Mouse (Mus musculus): ENCODE measurements around the gene Rhag. TPM values are rescaled to one million over a fixed set of nuclear protein-coding genes. Genes with fewer than 3 reads are reported as not detected.

Rhag gene
- 0.14 and 0.49 TPM in 2 replicates for polyA plus RNA-seq (2015; fragmentation: Nextera tagmentation; extraction: Ambion mirVana)

- 72% methylated on average over 1 of the region's 1 CpGs for WGBS
- H3K36me3 ChIP-seq (replicated peaks), result no peaks in the 10 kb centered on the region
Observed at GRCm38 (mm10) chr17:40810934-40811333, at the start of gene Rhag. TSS of gene Rhag (plus strand) at chr17:40811126.

DNA sequence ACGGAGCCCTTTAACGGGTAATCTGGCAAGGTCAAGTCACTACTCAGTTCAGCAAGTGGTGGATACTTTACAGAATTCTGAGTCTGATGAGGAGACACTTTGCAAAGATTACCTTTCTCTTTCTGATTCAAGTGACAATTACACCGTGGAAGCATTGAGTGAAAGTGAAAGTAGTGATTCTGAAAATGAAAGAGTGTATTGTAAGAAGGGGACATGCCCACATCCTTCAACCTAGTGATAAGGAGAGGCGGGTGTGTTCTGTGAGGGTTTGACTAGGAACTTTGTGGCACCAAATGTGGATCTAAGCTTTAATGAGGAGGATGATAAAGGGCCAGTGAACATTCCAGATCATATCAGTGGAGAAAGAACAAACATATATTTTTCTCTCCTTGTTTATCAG lies 47.3 kb upstream of the Rhag start:
- no peak for ATAC-seq (replicated peaks)
- WGBS, result 80% methylated on average over 4 of the region's 4 CpGs
- no peaks in the 10 kb centered on the region for H3K4me1 ChIP-seq
- no peak overlapping the region for H3K27ac ChIP-seq
- no peak overlapping the region for H3K4me2 ChIP-seq
- no peaks in the 10 kb centered on the region for H3K36me3 ChIP-seq (replicated peaks)
- no peak overlapping the region for H3K9ac ChIP-seq
- no peaks in the 10 kb centered on the region for H3K27me3 ChIP-seq (replicated peaks)
- no peaks in the 10 kb centered on the region for H3K9me3 ChIP-seq
- no peak overlapping the region for H3K4me3 ChIP-seq

More at GRCm38 (mm10) chr17:40810934-40811333, at the start of gene Rhag:
- H3K9ac ChIP-seq, result no peak within 1 kb of the TSS
- H3K4me3 ChIP-seq, result no peak within 1 kb of the TSS
- H3K9me3 ChIP-seq, result no peaks in the 10 kb centered on the region
- H3K27ac ChIP-seq, result no peak within 1 kb of the TSS
- H3K4me1 ChIP-seq, result no peaks in the 10 kb centered on the region
- no peaks in the 10 kb centered on the region for H3K27me3 ChIP-seq (replicated peaks)
- no peak for ATAC-seq (replicated peaks)
- H3K4me2 ChIP-seq, result no peak within 1 kb of the TSS

DNA sequence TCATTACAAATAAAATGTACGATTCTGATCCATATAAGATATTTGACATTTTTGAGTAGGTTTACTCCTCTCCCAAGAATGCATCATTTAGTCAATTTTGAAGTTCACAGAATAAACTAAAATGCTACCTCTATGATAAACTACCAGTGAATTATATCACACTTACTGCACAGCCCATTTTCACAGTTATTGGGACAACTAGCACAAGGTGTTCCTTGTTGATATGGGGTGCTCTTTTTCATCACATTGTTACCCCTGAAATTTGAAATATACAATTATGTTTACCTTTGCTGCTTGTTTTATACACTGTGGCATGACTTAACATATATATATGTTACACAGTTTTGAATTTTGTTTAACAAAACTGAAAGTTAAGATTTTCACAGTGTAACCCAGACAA lies 43.8 kb upstream of the Rhag start:
- no peak for ATAC-seq (replicated peaks)
- H3K9me3 ChIP-seq, result no peaks in the 10 kb centered on the region

DNA sequence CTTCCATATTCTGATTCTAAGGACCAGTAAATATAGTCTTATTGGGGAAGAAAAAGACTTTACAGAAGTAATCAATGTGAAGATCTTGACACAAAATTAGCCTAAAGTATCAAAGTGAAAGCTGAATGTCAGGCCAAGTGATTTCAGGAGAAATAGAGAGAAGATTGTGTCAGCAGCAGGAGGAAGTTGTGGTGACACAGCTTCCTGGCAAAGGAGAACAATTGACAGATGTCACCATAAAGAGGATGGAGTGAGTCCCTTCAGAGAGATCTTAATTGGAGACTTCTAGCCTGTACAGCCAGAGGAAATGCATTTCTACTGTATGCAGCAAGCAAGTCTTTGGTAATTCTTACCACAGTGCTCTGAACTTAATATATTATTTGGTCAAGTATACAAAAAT lies 21.0 kb upstream of the Rhag start:
- Histone ChIP-seq H3K9me3 (no peaks in the 10 kb centered on the region), H3K27me3 (replicated peaks) (no peaks in the 10 kb centered on the region), H3K9ac (no peak overlapping the region), H3K4me1 (no peaks in the 10 kb centered on the region), H3K27ac (no peak overlapping the region), H3K4me3 (no peak overlapping the region), H3K36me3 (replicated peaks) (no peaks in the 10 kb centered on the region), H3K4me2 (no peak overlapping the region)
- no peak for ATAC-seq (replicated peaks)

More for the DNA sequence above, 43.8 kb upstream of the Rhag start:
- no peaks in the 10 kb centered on the region for H3K27me3 ChIP-seq (replicated peaks)
- H3K4me1 ChIP-seq, result no peaks in the 10 kb centered on the region
- H3K4me2 ChIP-seq, result no peak overlapping the region
- no peak overlapping the region for H3K4me3 ChIP-seq
- H3K9ac ChIP-seq, result no peak overlapping the region
- H3K27ac ChIP-seq, result no peak overlapping the region
- WGBS, result 85% methylated on average over 1 of the region's 1 CpGs
- no peaks in the 10 kb centered on the region for H3K36me3 ChIP-seq (replicated peaks)

DNA sequence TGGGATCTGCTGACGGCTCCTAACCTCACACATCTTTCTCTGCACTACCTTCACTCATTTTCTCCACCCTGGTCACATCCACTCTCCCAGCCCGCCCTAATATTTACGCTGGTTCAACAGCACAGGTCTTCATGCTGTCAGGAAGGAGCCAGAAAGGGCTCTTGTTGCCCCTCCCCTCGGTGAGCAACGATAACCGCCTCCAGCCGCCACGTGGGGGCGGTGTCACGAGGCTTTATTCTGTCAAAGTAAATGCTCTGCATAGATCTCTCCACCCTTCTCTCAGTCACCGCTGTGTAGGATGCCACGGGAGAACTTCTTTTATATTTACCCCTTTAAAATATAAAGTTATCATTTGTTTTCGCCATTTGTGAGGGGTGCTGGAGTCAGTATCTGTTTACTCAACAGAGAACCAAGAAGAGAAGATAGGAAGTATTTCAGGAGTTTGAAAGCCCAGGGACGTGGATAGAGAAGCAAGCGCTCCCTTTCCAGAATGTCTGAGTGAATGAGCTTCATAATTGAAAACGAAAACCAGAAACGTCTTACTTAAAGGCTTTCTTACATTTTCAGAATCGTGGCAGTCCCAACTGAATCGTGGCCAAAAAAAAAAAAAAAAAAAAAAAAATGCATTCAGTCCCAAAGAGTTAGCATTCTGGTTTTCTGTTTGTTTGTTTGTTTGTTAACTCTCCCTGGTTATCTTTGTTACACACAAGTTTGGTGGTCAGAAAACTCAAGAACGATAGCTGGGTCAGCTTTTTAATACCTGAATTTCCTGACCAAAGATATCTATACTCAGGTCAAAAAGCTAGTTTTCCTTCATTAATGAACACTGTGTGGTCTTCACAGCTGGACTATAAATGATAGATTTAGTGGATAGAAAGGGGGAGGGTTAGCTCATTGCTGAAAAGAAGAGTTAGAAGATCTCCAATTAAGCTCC lies 16.7 kb upstream of the Rhag start:
- Histone ChIP-seq H3K27ac (no peak overlapping the region), H3K27me3 (replicated peaks) (no peaks in the 10 kb centered on the region), H3K9ac (no peak overlapping the region), H3K4me1 (no peaks in the 10 kb centered on the region), H3K4me2 (no peak overlapping the region), H3K36me3 (replicated peaks) (no peaks in the 10 kb centered on the region), H3K4me3 (no peak overlapping the region), H3K9me3 (no peaks in the 10 kb centered on the region)
- ATAC-seq (replicated peaks), result no peak
- 62% methylated on average over 20 of the region's 20 CpGs for WGBS

- Histone ChIP-seq H3K4me1 (no peaks in the 10 kb centered on the region), H3K9ac (no peak overlapping the region), H3K9me3 (no peaks in the 10 kb centered on the region), H3K4me3 (no peak overlapping the region), H3K27ac (no peak overlapping the region), H3K27me3 (replicated peaks) (no peaks in the 10 kb centered on the region), H3K4me2 (no peak overlapping the region), H3K36me3 (replicated peaks) (no peaks in the 10 kb centered on the region)
- 88% methylated on average over 3 of the region's 3 CpGs for WGBS
- no peak for ATAC-seq (replicated peaks)
Observed at GRCm38 (mm10) chr17:40802707-40803340, 8.1 kb upstream of the Rhag start.

- Histone ChIP-seq H3K27me3 (replicated peaks) (no peaks in the 10 kb centered on the region), H3K4me2 (no peak overlapping the region), H3K9me3 (no peaks in the 10 kb centered on the region), H3K9ac (no peak overlapping the region), H3K27ac (no peak overlapping the region), H3K4me1 (no peaks in the 10 kb centered on the region), H3K36me3 (replicated peaks) (no peaks in the 10 kb centered on the region), H3K4me3 (no peak overlapping the region)
- 72% methylated on average over 3 of the region's 3 CpGs for WGBS
- no peak for ATAC-seq (replicated peaks)
Observed at GRCm38 (mm10) chr17:40806550-40806949, 4.4 kb upstream of the Rhag start.

DNA sequence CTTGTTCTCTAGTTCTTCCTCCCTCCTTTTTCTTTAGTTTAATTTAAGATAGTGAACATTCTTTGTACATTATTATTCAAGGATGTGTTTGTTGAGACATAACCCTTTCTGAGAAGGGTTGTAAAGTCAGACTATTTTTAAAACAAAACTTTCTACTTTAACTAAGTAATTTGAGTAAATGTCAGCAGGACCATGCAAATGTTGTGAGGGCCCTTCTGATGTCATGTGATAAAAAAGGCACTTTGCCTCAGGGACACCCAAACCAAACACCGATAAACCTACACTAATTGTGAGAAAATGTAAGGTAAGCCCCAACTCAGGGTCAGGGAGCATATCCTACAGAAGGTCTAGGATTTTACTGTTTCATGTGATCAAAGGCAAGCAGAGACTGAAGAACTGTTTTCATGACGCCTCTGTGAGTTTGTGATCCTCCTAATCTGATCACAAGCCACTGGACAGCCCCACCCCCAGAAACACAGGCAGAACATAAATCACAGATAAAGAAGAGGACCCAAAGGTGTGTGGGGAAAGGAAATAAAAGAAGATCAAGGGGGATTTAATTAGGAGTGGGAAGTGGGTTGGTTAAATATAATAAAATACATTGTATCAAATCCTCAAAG lies 3.9 kb upstream of the Rhag start, which contains the start of gene Crisp2:
Gene Crisp2 (minus strand): TSS at position 51 of the 620 bp plus-strand sequence.
- Histone ChIP-seq H3K4me2 (no peak within 1 kb of the TSS), H3K4me1 (no peaks in the 10 kb centered on the region), H3K4me3 (no peak within 1 kb of the TSS), H3K9me3 (no peaks in the 10 kb centered on the region), H3K36me3 (replicated peaks) (no peaks in the 10 kb centered on the region), H3K27me3 (replicated peaks) (no peaks in the 10 kb centered on the region), H3K27ac (no peak within 1 kb of the TSS), H3K9ac (no peak within 1 kb of the TSS)
- WGBS, result 60% methylated on average over 2 of the region's 2 CpGs
- no peak for ATAC-seq (replicated peaks)

DNA sequence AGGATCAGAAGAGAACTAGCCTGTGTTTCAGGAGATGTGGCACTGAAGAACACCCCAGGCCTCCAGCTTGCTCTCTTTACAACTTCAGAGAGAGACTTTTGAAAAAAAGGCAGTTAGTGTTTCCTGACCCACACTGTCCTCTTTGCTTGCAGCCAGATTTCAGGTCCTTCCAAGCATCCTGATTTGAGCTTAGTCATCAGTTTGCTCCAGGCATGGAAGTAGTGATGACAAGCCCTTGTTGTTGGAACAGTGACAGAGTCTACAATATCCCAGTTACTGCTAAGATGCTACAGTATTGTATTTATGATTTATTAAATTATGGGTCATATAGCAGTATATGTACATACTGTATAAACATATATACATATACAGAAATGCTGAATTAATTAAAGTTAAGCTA lies 2.9 kb upstream of the Rhag start:
- Histone ChIP-seq H3K27ac (no peak overlapping the region), H3K27me3 (replicated peaks) (no peaks in the 10 kb centered on the region), H3K4me3 (no peak overlapping the region), H3K4me1 (no peaks in the 10 kb centered on the region), H3K9me3 (no peaks in the 10 kb centered on the region), H3K36me3 (replicated peaks) (no peaks in the 10 kb centered on the region), H3K9ac (no peak overlapping the region), H3K4me2 (no peak overlapping the region)
- no peak for ATAC-seq (replicated peaks)

DNA sequence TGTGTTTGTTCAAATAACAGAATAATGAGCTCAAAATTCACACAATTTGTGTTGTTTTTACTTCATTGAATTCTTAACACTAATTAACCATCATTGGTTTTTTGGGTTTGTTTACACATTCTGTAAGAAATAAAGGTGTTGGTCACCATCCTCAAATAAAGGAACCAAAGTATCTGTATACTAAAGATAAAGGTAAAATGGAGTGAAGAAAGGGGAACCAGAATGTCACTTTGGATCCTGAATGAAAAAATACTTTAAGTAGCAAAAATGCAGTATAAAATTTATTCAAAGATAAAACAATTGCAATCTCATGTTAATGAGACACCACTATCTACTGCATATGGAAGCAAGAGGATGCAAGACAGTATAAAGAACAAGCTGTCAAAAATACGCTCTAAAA lies 634 bp downstream of the Rhag start:
- H3K9ac ChIP-seq, result no peak overlapping the region
- no peak for ATAC-seq (replicated peaks)
- no peaks in the 10 kb centered on the region for H3K4me1 ChIP-seq
- H3K27ac ChIP-seq, result no peak overlapping the region
- H3K9me3 ChIP-seq, result no peaks in the 10 kb centered on the region
- H3K36me3 ChIP-seq (replicated peaks), result no peaks in the 10 kb centered on the region
- no peak overlapping the region for H3K4me2 ChIP-seq
- no peak overlapping the region for H3K4me3 ChIP-seq
- no peaks in the 10 kb centered on the region for H3K27me3 ChIP-seq (replicated peaks)
- 86% methylated on average over 1 of the region's 1 CpGs for WGBS

GRCm38 (mm10) chr17:40812259-40812658 lies 1.3 kb downstream of the Rhag start:
- Histone ChIP-seq H3K4me2 (no peak overlapping the region), H3K27ac (no peak overlapping the region), H3K4me3 (no peak overlapping the region), H3K27me3 (replicated peaks) (no peaks in the 10 kb centered on the region), H3K4me1 (no peaks in the 10 kb centered on the region), H3K36me3 (replicated peaks) (no peaks in the 10 kb centered on the region), H3K9me3 (no peaks in the 10 kb centered on the region), H3K9ac (no peak overlapping the region)
- ATAC-seq (replicated peaks), result no peak
- WGBS, result 70% methylated on average over 2 of the region's 2 CpGs

DNA sequence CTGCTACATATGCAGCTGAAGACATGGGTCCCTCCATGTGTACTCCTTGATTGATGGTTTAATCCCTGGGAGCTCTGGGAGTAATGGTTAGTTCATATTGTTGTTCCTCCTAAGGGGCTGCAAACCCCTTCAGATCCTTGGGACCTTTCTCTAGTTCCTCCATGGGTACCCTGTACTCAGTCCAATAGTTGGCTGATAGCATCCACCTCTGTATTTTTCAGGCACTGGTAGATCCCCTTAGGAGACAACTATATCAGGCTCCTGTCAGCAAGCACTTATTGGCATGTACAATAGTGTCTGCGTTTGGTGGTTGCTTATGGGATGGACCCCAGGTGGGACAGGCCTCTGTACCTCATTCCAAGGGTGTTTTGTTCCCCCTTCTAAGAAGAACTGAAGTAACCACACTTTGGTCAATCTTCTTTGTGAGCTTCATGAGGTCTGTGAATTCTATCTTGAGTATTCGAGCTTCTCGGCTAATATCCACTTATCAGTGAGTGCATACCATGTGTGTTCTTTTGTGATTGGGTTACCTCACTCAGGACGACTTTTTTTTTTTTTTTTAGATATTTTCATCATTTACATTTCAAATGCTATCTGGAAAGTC lies 6.5 kb downstream of the Rhag start:
- WGBS, result 77% methylated on average over 4 of the region's 4 CpGs

More for the DNA sequence above, 6.5 kb downstream of the Rhag start:
- Histone ChIP-seq H3K27ac (no peak overlapping the region), H3K27me3 (replicated peaks) (no peaks in the 10 kb centered on the region), H3K36me3 (replicated peaks) (no peaks in the 10 kb centered on the region), H3K4me2 (no peak overlapping the region), H3K4me1 (no peaks in the 10 kb centered on the region), H3K4me3 (no peak overlapping the region), H3K9me3 (no peaks in the 10 kb centered on the region), H3K9ac (no peak overlapping the region)
- no peak for ATAC-seq (replicated peaks)

Measured in midbrain, embryonic 15.5 days (tissue).